Mouse (Mus musculus) hindbrain, embryonic 11.5 days (tissue): Measurements from ENCODE around the gene Tm9sf2. TPM values are rescaled to one million over a fixed set of nuclear protein-coding genes. Genes with fewer than 3 reads are reported as not detected.
"Not testable (repeated sequence)": the region's sequence is repeated elsewhere in the genome, so short reads cannot be mapped to it uniquely, and the experiment has no call there.

Source experiments
- ATAC-seq: fragments of 200-750 bp; cut with Nextera tagmentation; 2 replicates; pipeline ENCODE4 v1.8.0; 2017; ENCODE audit warnings: mild to moderate bottlenecking, moderate TSS enrichment, moderate library complexity; ENCODE audit not compliant: low FRiP score
- DNase-seq: peaks from one replicate; pipeline ENCODE4 v3.0.0-alpha.2; 2015; ENCODE audit warnings: low spot score
- H3K27ac ChIP-seq: fragments of 300-500 bp; sonication (generic); 2 replicates; pipeline ENCODE4 v1.5.1; 2014; ENCODE audit warnings: mild to moderate bottlenecking, low read depth, low read length
- H3K27me3 ChIP-seq: fragments of 300-500 bp; sonication (generic); 2 replicates; pipeline ENCODE4 v1.6.1; 2014; ENCODE audit warnings: mild to moderate bottlenecking, low read length, moderate library complexity, mixed read lengths; ENCODE audit not compliant: control insufficient read depth, insufficient read depth
- H3K36me3 ChIP-seq: fragments of 300-500 bp; sonication (generic); 2 replicates; pipeline ENCODE4 v1.6.1; 2014; ENCODE audit warnings: mild to moderate bottlenecking, low read length, moderate library complexity, mixed read lengths; ENCODE audit not compliant: control insufficient read depth, insufficient read depth
- H3K4me1 ChIP-seq: fragments of 300-500 bp; sonication (generic); replicated peaks from 2 replicates; pipeline ENCODE4 v1.6.1; 2014; ENCODE audit warnings: low read length, mixed read lengths; ENCODE audit not compliant: control insufficient read depth, insufficient read depth
- H3K4me2 ChIP-seq: fragments of 300-500 bp; sonication (generic); replicated peaks from 2 replicates; pipeline ENCODE4 v1.6.1; 2014; ENCODE audit warnings: mild to moderate bottlenecking, low read depth, low read length
- H3K4me3 ChIP-seq: fragments of 300-500 bp; sonication (generic); 2 replicates; pipeline ENCODE4 v1.5.1; 2014; ENCODE audit warnings: low read depth, low read length
- H3K9ac ChIP-seq: fragments of 300-500 bp; sonication (generic); 2 replicates; pipeline ENCODE4 v1.6.1; 2014; ENCODE audit warnings: low read depth, low read length
- H3K9me3 ChIP-seq: fragments of 300-500 bp; sonication (generic); 2 replicates; pipeline ENCODE4 v1.6.1; 2016; ENCODE audit warnings: low read length; ENCODE audit not compliant: control insufficient read depth
- WGBS: fragments of 180-500 bp; shearing (Covaris S2); extraction: QIAGEN DNeasy Blood & Tissue Kit; methylation state at CpG from one replicate; pipeline ENCODE4 v1.1.7; 2014; 5-methylcytosine and 5-hydroxymethylcytosine counted together
- polyA plus RNA-seq: library from polyadenylated mRNA; unstranded; fragments of >200 nt; fragmentation: Nextera tagmentation; extraction: Ambion mirVana; gene quantifications from 2 replicates; pipeline ENCODE4 v1.2.1, GENCODE M21; 2014

Tm9sf2 gene
- polyA plus RNA-seq, result 130 and 138 TPM in 2 replicates

GRCm38 (mm10) chr14:122106822-122107468 lies at the start of gene Tm9sf2:
TSS of gene Tm9sf2 (plus strand) at chr14:122107038.
- Histone ChIP-seq H3K27ac (peak within 1 kb of the TSS; percentile 91), H3K36me3 (no peaks in the 10 kb centered on the region), H3K4me1 (peaks cover 2% of the 10 kb centered on the region), H3K9ac (peak within 1 kb of the TSS; percentile 98), H3K27me3 (no peaks in the 10 kb centered on the region), H3K4me2 (peak within 1 kb of the TSS; percentile 72), H3K9me3 (no peaks in the 10 kb centered on the region), H3K4me3 (peak within 1 kb of the TSS; percentile 99)
- DNase-seq (peak; percentile 95), ATAC-seq (peak; percentile 94)
- WGBS, result under 1% methylated on average over 70 of the region's 76 CpGs

DNA sequence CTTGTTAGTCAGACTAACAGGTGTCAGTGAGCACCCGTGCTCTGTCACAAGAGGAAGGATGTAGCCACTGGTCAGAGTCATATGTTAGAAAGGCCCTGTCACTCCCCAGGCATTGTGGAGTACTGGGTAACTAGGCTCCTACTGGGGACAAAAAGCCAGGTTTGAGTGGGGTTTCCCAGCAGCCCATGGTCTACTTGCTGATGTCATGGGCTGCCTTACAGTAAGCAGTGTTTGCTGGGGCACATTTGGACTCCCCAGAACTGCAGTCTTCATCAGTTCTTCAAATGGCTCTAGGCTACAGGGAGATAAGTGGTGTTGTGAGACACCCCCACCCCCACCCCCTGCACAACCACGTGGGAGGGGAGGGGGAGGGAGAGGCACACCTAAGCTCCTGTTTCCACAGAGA lies 48.9 kb upstream of the Tm9sf2 start:
- H3K4me2 ChIP-seq, result no peak overlapping the region

GRCm38 (mm10) chr14:122060642-122061041 lies 46.2 kb upstream of the Tm9sf2 start:
- H3K36me3 ChIP-seq, result no peaks in the 10 kb centered on the region
- no peak overlapping the region for H3K9ac ChIP-seq
- no peak overlapping the region for H3K27ac ChIP-seq
- H3K4me2 ChIP-seq, result no peak overlapping the region
- WGBS, result 19% methylated on average over 3 of the region's 3 CpGs
- H3K4me3 ChIP-seq, result no peak overlapping the region
- H3K4me1 ChIP-seq, result no peaks in the 10 kb centered on the region
- peak; percentile 84 for DNase-seq
- peak; percentile 43 for ATAC-seq
- H3K27me3 ChIP-seq, result no peaks in the 10 kb centered on the region
- no peaks in the 10 kb centered on the region for H3K9me3 ChIP-seq

More for the DNA sequence above, 48.9 kb upstream of the Tm9sf2 start:
- no peak overlapping the region for H3K9ac ChIP-seq
- no peak for ATAC-seq
- H3K4me1 ChIP-seq, result no peaks in the 10 kb centered on the region
- H3K36me3 ChIP-seq, result no peaks in the 10 kb centered on the region
- WGBS, result 31% methylated on average over 2 of the region's 2 CpGs
- no peak overlapping the region for H3K27ac ChIP-seq
- no peak for DNase-seq
- no peaks in the 10 kb centered on the region for H3K27me3 ChIP-seq
- no peaks in the 10 kb centered on the region for H3K9me3 ChIP-seq
- no peak overlapping the region for H3K4me3 ChIP-seq

- ATAC-seq (no peak), DNase-seq (no peak)
- H3K27ac ChIP-seq, result no peak overlapping the region
- no peaks in the 10 kb centered on the region for H3K36me3 ChIP-seq
- no peaks in the 10 kb centered on the region for H3K27me3 ChIP-seq
- H3K9me3 ChIP-seq, result no peaks in the 10 kb centered on the region
- WGBS, result 91% methylated on average over 6 of the region's 6 CpGs
- no peaks in the 10 kb centered on the region for H3K4me1 ChIP-seq
- no peak overlapping the region for H3K9ac ChIP-seq
- no peak overlapping the region for H3K4me3 ChIP-seq
- no peak overlapping the region for H3K4me2 ChIP-seq
These were observed 45.5 kb upstream of the Tm9sf2 start for GRCm38 (mm10) chr14:122061376-122061775.

- WGBS, result 83% methylated on average over 10 of the region's 10 CpGs
- H3K27ac ChIP-seq, result no peak overlapping the region
- no peak overlapping the region for H3K9ac ChIP-seq
- no peak overlapping the region for H3K4me3 ChIP-seq
- no peaks in the 10 kb centered on the region for H3K27me3 ChIP-seq
- H3K4me2 ChIP-seq, result no peak overlapping the region
- ATAC-seq (no peak), DNase-seq (no peak)
- H3K36me3 ChIP-seq, result no peaks in the 10 kb centered on the region
- no peaks in the 10 kb centered on the region for H3K9me3 ChIP-seq
- H3K4me1 ChIP-seq, result no peaks in the 10 kb centered on the region
These were observed 44.3 kb upstream of the Tm9sf2 start for GRCm38 (mm10) chr14:122062411-122063090.

DNA sequence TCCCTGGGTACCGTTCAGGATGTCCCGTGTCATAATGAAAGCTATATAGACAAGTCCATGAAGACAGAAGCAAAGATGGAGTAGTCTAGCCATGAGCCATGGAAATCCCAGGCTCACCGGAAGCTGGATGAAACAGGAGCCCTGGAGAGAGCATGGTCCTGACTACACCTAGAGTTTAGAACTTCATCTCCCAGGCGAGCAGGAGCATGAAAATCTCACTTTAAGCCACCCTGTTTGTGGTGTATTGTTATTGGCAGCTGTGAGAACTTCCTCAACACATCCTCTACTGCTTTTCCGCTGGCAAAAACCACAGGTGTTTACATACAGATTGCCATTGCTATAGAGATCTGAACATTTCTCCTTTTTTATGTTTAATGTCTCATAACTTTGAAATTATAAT lies 43.2 kb upstream of the Tm9sf2 start:
- ATAC-seq (no peak), DNase-seq (no peak)
- no peak overlapping the region for H3K9ac ChIP-seq
- H3K27me3 ChIP-seq, result no peaks in the 10 kb centered on the region
- no peaks in the 10 kb centered on the region for H3K36me3 ChIP-seq
- H3K9me3 ChIP-seq, result no peaks in the 10 kb centered on the region
- no peak overlapping the region for H3K4me2 ChIP-seq
- H3K4me3 ChIP-seq, result no peak overlapping the region
- H3K4me1 ChIP-seq, result no peaks in the 10 kb centered on the region
- 80% methylated on average over 5 of the region's 5 CpGs for WGBS
- H3K27ac ChIP-seq, result no peak overlapping the region

- ATAC-seq (no peak), DNase-seq (peak; percentile 76)
- H3K4me2 ChIP-seq, result no peak overlapping the region
- no peak overlapping the region for H3K27ac ChIP-seq
- H3K36me3 ChIP-seq, result no peaks in the 10 kb centered on the region
- H3K4me1 ChIP-seq, result no peaks in the 10 kb centered on the region
- no peaks in the 10 kb centered on the region for H3K9me3 ChIP-seq
- no peak overlapping the region for H3K9ac ChIP-seq
- 11% methylated on average over 2 of the region's 2 CpGs for WGBS
- H3K4me3 ChIP-seq, result no peak overlapping the region
- H3K27me3 ChIP-seq, result no peaks in the 10 kb centered on the region
These were observed 42.3 kb upstream of the Tm9sf2 start for GRCm38 (mm10) chr14:122064519-122064918.

- H3K4me2 ChIP-seq, result no peak overlapping the region
These were observed 40.6 kb upstream of the Tm9sf2 start for GRCm38 (mm10) chr14:122066243-122066642.

GRCm38 (mm10) chr14:122068036-122068435 lies 38.8 kb upstream of the Tm9sf2 start:
- H3K9ac ChIP-seq, H3K36me3 ChIP-seq, H3K9me3 ChIP-seq, H3K4me3 ChIP-seq, H3K4me1 ChIP-seq, H3K4me2 ChIP-seq, ATAC-seq, DNase-seq, H3K27ac ChIP-seq, H3K27me3 ChIP-seq: not testable (repeated sequence)
- WGBS, result 36% methylated on average over 3 of the region's 3 CpGs

More at GRCm38 (mm10) chr14:122066243-122066642, 40.6 kb upstream of the Tm9sf2 start:
- ATAC-seq (no peak), DNase-seq (no peak)
- H3K9ac ChIP-seq, result no peak overlapping the region
- 82% methylated on average over 4 of the region's 4 CpGs for WGBS
- H3K27ac ChIP-seq, result no peak overlapping the region
- no peaks in the 10 kb centered on the region for H3K27me3 ChIP-seq
- no peaks in the 10 kb centered on the region for H3K9me3 ChIP-seq
- no peak overlapping the region for H3K4me3 ChIP-seq
- H3K4me1 ChIP-seq, result no peaks in the 10 kb centered on the region
- H3K36me3 ChIP-seq, result no peaks in the 10 kb centered on the region
